Mouse (Mus musculus): Measurements from ENCODE around the gene Hivep3. TPM values are rescaled to one million over a fixed set of nuclear protein-coding genes. Genes with fewer than 3 reads are reported as not detected.

Hivep3 gene
- total and polyA plus RNA-seq, 3 experiments, result not detected

GRCm38 (mm10) chr4:119813500-119814184 is 80.1 kb downstream of the Hivep3 start:
- no peak overlapping the region for H3K27ac ChIP-seq (ENCODE audit: control insufficient read depth, low read depth, low read length)
- no peak for DNase-seq (ENCODE audit: low read depth, low spot score)
- no peak overlapping the region for H3K4me3 ChIP-seq (ENCODE audit: control insufficient read depth in 1 of 2, insufficient read depth in 1 of 2, low read depth in 2 of 2, low read length in 2 of 2)
- H3K36me3 ChIP-seq (ENCODE audit: control insufficient read depth in 1 of 2, insufficient read depth in 2 of 2, low read length in 2 of 2), result no peaks in the 10 kb centered on the region
- H3K27me3 ChIP-seq (ENCODE audit: control insufficient read depth in 1 of 2, insufficient read depth in 2 of 2, low read length in 2 of 2), result no peaks in the 10 kb centered on the region
- no peaks in the 10 kb centered on the region for H3K79me2 ChIP-seq (ENCODE audit: control insufficient read depth, insufficient read depth, low read length, poor library complexity)
- TF ChIP-seq KAT2A (conservative IDR thresholded peaks at IDR 0.05; ENCODE audit: low read depth, low read length), result no peak
- no peak for TF ChIP-seq CHD1 (IDR thresholded peaks at IDR 0.05; ENCODE audit: low read depth, low read length)
- no peak for TF ChIP-seq MAFK (IDR thresholded peaks at IDR 0.05; ENCODE audit: borderline replicate concordance, low read depth, low read length)
- no peak for TF ChIP-seq CTCF (IDR thresholded peaks at IDR 0.05 in 2 of 3, conservative IDR thresholded peaks at IDR 0.05 in 1 of 3; ENCODE audit: control insufficient read depth in 1 of 3, insufficient read depth in 1 of 3, low read depth in 2 of 3, low read length in 3 of 3, poor library complexity in 1 of 3, severe bottlenecking in 1 of 3)
- no peak for TF ChIP-seq ZNF384 (IDR thresholded peaks at IDR 0.05; ENCODE audit: low read depth, low read length)
- no peak for TF ChIP-seq ELF1 (IDR thresholded peaks at IDR 0.05; ENCODE audit: low read depth, low read length)
- no peak for TF ChIP-seq SIN3A (IDR thresholded peaks at IDR 0.05; ENCODE audit: low read length)
- no peak for TF ChIP-seq E2F4 (IDR thresholded peaks at IDR 0.05; ENCODE audit: borderline replicate concordance, low read depth, low read length)
- no peak for TF ChIP-seq MEF2A (IDR thresholded peaks at IDR 0.05; ENCODE audit: extremely low read depth, insufficient replicate concordance, low read depth, low read length, poor library complexity, severe bottlenecking)
- no peak for TF ChIP-seq MAX (IDR thresholded peaks at IDR 0.05; ENCODE audit: low read length)
- no peak for TF ChIP-seq SMC3 (IDR thresholded peaks at IDR 0.05; ENCODE audit: low read depth, low read length)
- no peak overlapping the region for H3K9ac ChIP-seq (ENCODE audit: control insufficient read depth, low read depth, low read length, poor library complexity, severe bottlenecking)
- H3K4me1 ChIP-seq (ENCODE audit: control insufficient read depth in 1 of 2, insufficient read depth in 2 of 2, low read length in 2 of 2), result no peaks in the 10 kb centered on the region
- H3K9me3 ChIP-seq (replicated peaks; ENCODE audit: insufficient read depth, low read length), result no peaks in the 10 kb centered on the region

DNA sequence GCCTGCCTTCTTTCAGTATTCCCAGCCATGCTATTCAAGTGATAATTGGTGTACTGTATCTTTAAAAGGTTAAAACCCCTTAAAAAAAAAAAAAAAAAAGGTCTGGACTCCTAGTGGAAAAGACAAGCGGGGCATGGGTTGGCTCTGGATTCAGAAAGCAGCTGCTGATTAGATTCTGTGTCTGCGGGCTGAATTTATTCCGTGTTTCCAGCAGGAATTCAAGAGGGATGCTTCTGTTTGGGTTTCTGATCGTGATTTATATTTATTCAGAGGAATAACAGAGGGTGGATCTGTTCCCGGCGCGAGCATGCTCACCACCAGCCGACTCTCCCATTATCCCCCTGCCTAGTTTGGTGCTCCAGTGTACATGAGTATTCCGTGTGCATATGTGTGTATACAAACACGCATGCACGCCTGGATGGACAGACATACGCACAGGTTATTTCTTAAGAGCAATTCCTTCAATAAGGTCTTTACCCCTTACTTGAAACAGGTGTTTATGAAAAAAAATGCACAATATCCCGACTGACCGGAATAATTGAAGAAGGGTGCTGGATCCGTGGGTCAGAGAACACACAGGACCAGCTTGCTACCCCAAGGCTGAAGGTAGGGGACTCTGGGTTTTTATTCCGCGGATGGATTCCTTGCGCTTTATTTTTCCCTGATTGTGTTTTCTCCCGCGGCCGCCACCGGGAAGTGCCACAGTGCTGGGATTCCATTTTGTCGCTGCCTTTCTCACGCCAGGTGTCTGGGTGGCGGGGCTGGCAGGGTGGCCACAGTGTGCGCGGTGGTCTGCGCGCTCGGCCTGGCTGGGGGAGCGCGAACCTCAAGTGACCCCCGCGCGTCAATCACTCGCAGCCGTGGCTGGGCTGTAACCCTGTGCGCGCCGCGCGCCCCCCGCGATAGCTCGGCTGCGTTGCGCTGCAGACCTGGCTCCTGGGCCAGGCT is 80.9 kb downstream of the Hivep3 start:
- DNase-seq (ENCODE audit: low read depth, low spot score), result no peak
- Histone ChIP-seq H3K36me3 (ENCODE audit: control insufficient read depth in 1 of 2, insufficient read depth in 2 of 2, low read length in 2 of 2) (no peaks in the 10 kb centered on the region), H3K9me3 (replicated peaks; ENCODE audit: insufficient read depth, low read length) (no peaks in the 10 kb centered on the region), H3K27me3 (ENCODE audit: control insufficient read depth in 1 of 2, insufficient read depth in 2 of 2, low read length in 2 of 2) (no peaks in the 10 kb centered on the region), H3K27ac (ENCODE audit: control insufficient read depth, low read depth, low read length) (no peak overlapping the region), H3K9ac (ENCODE audit: control insufficient read depth, low read depth, low read length, poor library complexity, severe bottlenecking) (no peak overlapping the region), H3K79me2 (ENCODE audit: control insufficient read depth, insufficient read depth, low read length, poor library complexity) (no peaks in the 10 kb centered on the region), H3K4me3 (ENCODE audit: control insufficient read depth in 1 of 2, insufficient read depth in 1 of 2, low read depth in 2 of 2, low read length in 2 of 2) (no peak overlapping the region), H3K4me1 (ENCODE audit: control insufficient read depth in 1 of 2, insufficient read depth in 2 of 2, low read length in 2 of 2) (no peaks in the 10 kb centered on the region)
- TF ChIP-seq POLR2A (IDR thresholded peaks at IDR 0.05; ENCODE audit: control insufficient read depth in 1 of 2, insufficient read depth in 1 of 2, low read depth in 1 of 2, low read length in 2 of 2, poor library complexity in 1 of 2), result no peak
- TF ChIP-seq USF2 (IDR thresholded peaks at IDR 0.05; ENCODE audit: borderline replicate concordance in 1 of 2, insufficient read depth in 1 of 2, low read depth in 1 of 2, low read length in 2 of 2), result no peak
- no peak for TF ChIP-seq HCFC1 (IDR thresholded peaks at IDR 0.05; ENCODE audit: low read depth, low read length)
- TF ChIP-seq CHD1 (IDR thresholded peaks at IDR 0.05; ENCODE audit: low read depth, low read length), result no peak
- no peak for TF ChIP-seq NELFE (IDR thresholded peaks at IDR 0.05; ENCODE audit: low read depth, low read length)
- no peak for TF ChIP-seq MAFK (IDR thresholded peaks at IDR 0.05; ENCODE audit: borderline replicate concordance, low read depth, low read length)
- no peak for TF ChIP-seq MYC (IDR thresholded peaks at IDR 0.05; ENCODE audit: low read depth, low read length)
- no peak for TF ChIP-seq JUND (IDR thresholded peaks at IDR 0.05; ENCODE audit: low read depth, low read length)
- no peak for TF ChIP-seq SMC3 (IDR thresholded peaks at IDR 0.05; ENCODE audit: low read depth, low read length)
- no peak for TF ChIP-seq UBTF (IDR thresholded peaks at IDR 0.05; ENCODE audit: borderline replicate concordance, insufficient read depth, low read depth, low read length)
- TF ChIP-seq RCOR1 (IDR thresholded peaks at IDR 0.05; ENCODE audit: low read depth, low read length), result no peak
- TF ChIP-seq ZNF384 (IDR thresholded peaks at IDR 0.05; ENCODE audit: low read depth, low read length), result no peak
- no peak for TF ChIP-seq EP300 (IDR thresholded peaks at IDR 0.05; ENCODE audit: low read depth in 1 of 2, low read length in 2 of 2)
- TF ChIP-seq ZMIZ1 (IDR thresholded peaks at IDR 0.05; ENCODE audit: low read depth, low read length), result no peak
- TF ChIP-seq ZKSCAN1 (IDR thresholded peaks at IDR 0.05; ENCODE audit: low read depth, low read length), result no peak

Data from MEL (cell line).